Mouse (Mus musculus): ENCODE results near the gene Cdipt.

GRCm38 (mm10) chr7:127026161-127026600, 50.5 kb downstream of the Cdipt start:
- peak; percentile 12; the same call in 1 of the 2 replicates for TF ChIP-seq CTCF (IDR thresholded peaks at IDR 0.05; ENCODE audit: low read depth)
- TF ChIP-seq EP300 (IDR thresholded peaks at IDR 0.05; ENCODE audit: low read depth), result no peak
